Mouse (Mus musculus) heart, adult 2 months (tissue): ENCODE data around the gene Ldhc. TPM values are rescaled to one million over a fixed set of nuclear protein-coding genes. Genes with fewer than 3 reads are reported as not detected.
"Not testable (repeated sequence)": the region's sequence is repeated elsewhere in the genome, so short reads cannot be mapped to it uniquely, and the experiment has no call there.

Experiments
- DNase-seq, 2 experiments: peaks; one replicate each; pipeline ENCODE4 v3.0.0; 2021
- H3K27ac ChIP-seq: fragments of 200-600 bp; 2 replicates; pipeline ENCODE4 v1.8.1; 2022
- H3K27me3 ChIP-seq: fragments of 200-500 bp; 2 replicates; pipeline ENCODE4 v1.6.1; 2012; ENCODE audit warnings: mild to moderate bottlenecking, low read length, inconsistent platforms, mixed read lengths; ENCODE audit not compliant: control insufficient read depth, insufficient read depth
- H3K36me3 ChIP-seq: fragments of 200-500 bp; 2 replicates; pipeline ENCODE4 v1.6.1; 2012; ENCODE audit warnings: low read length, inconsistent platforms; ENCODE audit not compliant: control insufficient read depth, insufficient read depth
- H3K4me1 ChIP-seq: fragments of 200-500 bp; 2 replicates; pipeline ENCODE4 v1.6.1; 2011; ENCODE audit warnings: low read length; ENCODE audit not compliant: control insufficient read depth, insufficient read depth
- H3K4me3 ChIP-seq: fragments of 200-600 bp; 2 replicates; pipeline ENCODE4 v1.8.1; 2022
- H3K79me2 ChIP-seq: fragments of 200-500 bp; replicated peaks from 2 replicates; pipeline ENCODE4 v1.6.1; 2012; ENCODE audit warnings: mild to moderate bottlenecking, inconsistent platforms, low read length, moderate library complexity, mixed read lengths; ENCODE audit not compliant: control insufficient read depth, insufficient read depth
- H3K9ac ChIP-seq: fragments of 200-500 bp; 2 replicates; pipeline ENCODE4 v1.6.1; 2012; ENCODE audit warnings: low read depth, mild to moderate bottlenecking, control low read depth, inconsistent platforms, low read length, mixed read lengths
- CTCF ChIP-seq: fragments of 200-600 bp; IDR thresholded peaks from 2 replicates; pipeline ENCODE4 v1.8.1; 2022; ENCODE audit warnings: antibody characterized with exemption, mild to moderate bottlenecking, moderate library complexity
- EP300 ChIP-seq: fragments of 200-500 bp; IDR thresholded peaks from 2 replicates; pipeline ENCODE4 v1.6.1; 2011; ENCODE audit warnings: low read depth, low read length, control low read depth; ENCODE audit not compliant: insufficient read depth
- POLR2A ChIP-seq: fragments of 200-500 bp; IDR thresholded peaks from 2 replicates; pipeline ENCODE4 v1.6.1; 2011; ENCODE audit warnings: mild to moderate bottlenecking, low read depth, low read length, control low read depth; ENCODE audit not compliant: insufficient read depth
- WGBS: fragments of 180-500 bp; shearing (Covaris S2); methylation state at CpG from one replicate; pipeline ENCODE4 v1.1.7; 2018; 5-methylcytosine and 5-hydroxymethylcytosine counted together
- intact Hi-C: fragments of 180-260 bp; cut with DNase I; formaldehyde crosslinking; loops from one replicate; pipeline ENCODE4 v1.15.1; 2025
- polyA plus RNA-seq: library from polyadenylated mRNA; depleted of rRNA; stranded (reverse); fragments of >200 nt; gene quantifications from 2 replicates; pipeline ENCODE4 v1.2.3, GENCODE M21; 2012
- total RNA-seq, 2 experiments: library from RNA; stranded (reverse); gene quantifications; 2 replicates each; pipeline ENCODE4 v1.2.3; 2021

Ldhc gene
- total and polyA plus RNA-seq, 3 experiments = 1.1 TPM; not detected in 2

- intact Hi-C loops = no loop called here
- Histone ChIP-seq H3K4me1 (no peaks in the 10 kb centered on the region), H3K9ac (no peak overlapping the region), H3K79me2 (no peaks in the 10 kb centered on the region), H3K27me3 (no peaks in the 10 kb centered on the region), H3K27ac (no peak overlapping the region), H3K36me3 (no peaks in the 10 kb centered on the region), H3K4me3 (no peak overlapping the region)
- no peak for DNase-seq
- WGBS = 64% methylated on average over 6 of the region's 6 CpGs
- TF ChIP-seq POLR2A (no peak), CTCF (no peak), EP300 (no peak)
Measured at GRCm38 (mm10) chr7:46877255-46877654, 16.3 kb downstream of the Ldhc start.

GRCm38 (mm10) chr7:46879851-46880250, 18.8 kb downstream of the Ldhc start:
- WGBS = 92% methylated on average over 5 of the region's 5 CpGs
- no peaks in the 10 kb centered on the region for H3K27me3 ChIP-seq
- TF ChIP-seq POLR2A (no peak), EP300 (no peak)
- no peak for DNase-seq
- no peak overlapping the region for H3K27ac ChIP-seq
- intact Hi-C loops = no loop called here
- H3K79me2 ChIP-seq = no peaks in the 10 kb centered on the region
- H3K4me3 ChIP-seq = no peak overlapping the region
- no peaks in the 10 kb centered on the region for H3K36me3 ChIP-seq
- H3K9ac ChIP-seq = no peak overlapping the region
- H3K4me1 ChIP-seq = no peaks in the 10 kb centered on the region

- no peak overlapping the region for H3K9ac ChIP-seq
- H3K4me1 ChIP-seq = no peaks in the 10 kb centered on the region
- TF ChIP-seq EP300 (no peak), CTCF (no peak), POLR2A (no peak)
- intact Hi-C loops = no loop called here
- DNase-seq = no peak
- H3K27ac ChIP-seq = no peak overlapping the region
- no peaks in the 10 kb centered on the region for H3K79me2 ChIP-seq
- WGBS = 56% methylated on average over 2 of the region's 2 CpGs
- no peak overlapping the region for H3K4me3 ChIP-seq
- no peaks in the 10 kb centered on the region for H3K36me3 ChIP-seq
- no peaks in the 10 kb centered on the region for H3K27me3 ChIP-seq
Measured at GRCm38 (mm10) chr7:46880992-46881391, 20.0 kb downstream of the Ldhc start.

DNA sequence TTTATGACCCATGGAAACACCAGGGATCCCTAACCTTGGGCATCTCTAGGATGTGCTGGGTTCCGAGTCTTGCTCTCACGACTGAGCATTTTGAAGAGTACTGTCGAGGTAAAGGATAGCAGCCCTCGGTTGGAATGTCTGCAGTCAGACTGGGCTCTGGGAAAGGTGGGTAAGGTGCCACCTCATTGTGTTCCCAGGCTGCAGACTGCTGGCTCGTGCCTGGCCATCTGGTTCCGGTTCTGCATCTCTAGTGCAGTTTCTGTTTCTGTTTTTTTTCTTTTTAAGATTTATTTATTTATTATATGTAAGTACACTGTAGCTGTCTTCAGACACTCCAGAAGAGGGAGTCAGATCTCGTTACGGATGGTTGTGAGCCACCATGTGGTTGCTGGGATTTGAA, 20.9 kb downstream of the Ldhc start:
- H3K36me3 ChIP-seq, H3K27me3 ChIP-seq, H3K4me1 ChIP-seq, H3K79me2 ChIP-seq, H3K9ac ChIP-seq, H3K27ac ChIP-seq, intact Hi-C loops, H3K4me3 ChIP-seq, DNase-seq: not testable (repeated sequence)
- WGBS = 77% methylated on average over 8 of the region's 8 CpGs

- no peak for TF ChIP-seq POLR2A
- no peak for TF ChIP-seq EP300
- intact Hi-C loops = no loop called here
- Histone ChIP-seq H3K79me2 (no peaks in the 10 kb centered on the region), H3K27ac (no peak overlapping the region), H3K4me1 (no peaks in the 10 kb centered on the region), H3K9ac (no peak overlapping the region), H3K27me3 (no peaks in the 10 kb centered on the region), H3K4me3 (no peak overlapping the region), H3K36me3 (no peaks in the 10 kb centered on the region; the same call in 1 of the 2 replicates)
- 55% methylated on average over 3 of the region's 3 CpGs for WGBS
- no peak for DNase-seq
Measured at GRCm38 (mm10) chr7:46883304-46883703, 22.3 kb downstream of the Ldhc start.

GRCm38 (mm10) chr7:46895511-46895910, 34.5 kb downstream of the Ldhc start:
- H3K79me2 ChIP-seq = no peaks in the 10 kb centered on the region; the same call in 1 of the 2 replicates
- no peaks in the 10 kb centered on the region for H3K27me3 ChIP-seq
- intact Hi-C loops = no loop called here
- H3K9ac ChIP-seq = no peak overlapping the region
- H3K4me3 ChIP-seq = no peak overlapping the region
- DNase-seq = no peak
- H3K4me1 ChIP-seq = no peaks in the 10 kb centered on the region
- peaks cover 7% of the 10 kb centered on the region for H3K36me3 ChIP-seq
- 89% methylated on average over 3 of the region's 3 CpGs for WGBS
- no peak overlapping the region for H3K27ac ChIP-seq
- no peak for TF ChIP-seq POLR2A
- no peak for TF ChIP-seq CTCF
- no peak for TF ChIP-seq EP300
